Mouse (Mus musculus): ENCODE results near the gene Wfdc16.
"Not testable (repeated sequence)": the region's sequence is repeated elsewhere in the genome, so short reads cannot be mapped to it uniquely, and the experiment has no call there.

Wfdc16 gene

DNA sequence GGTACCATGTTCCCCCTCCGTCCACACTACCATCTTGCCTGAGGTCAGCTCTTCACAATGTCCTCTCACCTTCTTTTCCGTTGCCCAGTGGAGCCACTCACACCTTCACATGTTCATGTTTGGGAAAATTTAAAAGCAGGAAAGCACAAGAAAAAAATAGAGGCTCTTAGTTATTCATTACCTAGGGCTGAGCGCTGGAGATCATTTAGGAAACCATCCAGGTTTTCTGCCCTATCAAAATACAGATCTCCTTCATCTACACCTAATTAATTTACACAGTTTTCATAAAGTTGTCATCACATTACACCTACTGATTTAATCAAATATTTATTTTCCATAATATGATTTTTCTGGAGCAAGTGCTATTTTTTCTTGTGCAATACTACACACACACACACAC lies at the start of gene Wfdc16:
Gene Wfdc16, minus strand, starts transcription at position 101 of the 400 bp plus-strand sequence.
- DNase-seq (ENCODE audit: low read depth), result no peak

- no peak for DNase-seq (ENCODE audit: low read depth)
Measured at GRCm38 (mm10) chr2:164684807-164685206, 46.2 kb upstream of the Wfdc16 start, which contains the start of gene Wfdc13. Wfdc13 (plus strand) TSS chr2:164685107.

GRCm38 (mm10) chr2:164679906-164680305 lies 41.3 kb upstream of the Wfdc16 start:
- peak; percentile 4 for DNase-seq (ENCODE audit: low read depth)

GRCm38 (mm10) chr2:164678848-164679625 lies 40.4 kb upstream of the Wfdc16 start:
- DNase-seq (ENCODE audit: low read depth), result peak; percentile 64

GRCm38 (mm10) chr2:164676916-164677685 lies 38.5 kb upstream of the Wfdc16 start:
- DNase-seq (ENCODE audit: low read depth), result no peak

GRCm38 (mm10) chr2:164676103-164676502 lies 37.5 kb upstream of the Wfdc16 start:
- peak; percentile 6 for DNase-seq (ENCODE audit: low read depth)

GRCm38 (mm10) chr2:164673987-164674386 lies 35.4 kb upstream of the Wfdc16 start, which contains the start of gene Wfdc11:
Wfdc11 (minus strand) TSS chr2:164674087.
- no peak for DNase-seq (ENCODE audit: low read depth)

DNA sequence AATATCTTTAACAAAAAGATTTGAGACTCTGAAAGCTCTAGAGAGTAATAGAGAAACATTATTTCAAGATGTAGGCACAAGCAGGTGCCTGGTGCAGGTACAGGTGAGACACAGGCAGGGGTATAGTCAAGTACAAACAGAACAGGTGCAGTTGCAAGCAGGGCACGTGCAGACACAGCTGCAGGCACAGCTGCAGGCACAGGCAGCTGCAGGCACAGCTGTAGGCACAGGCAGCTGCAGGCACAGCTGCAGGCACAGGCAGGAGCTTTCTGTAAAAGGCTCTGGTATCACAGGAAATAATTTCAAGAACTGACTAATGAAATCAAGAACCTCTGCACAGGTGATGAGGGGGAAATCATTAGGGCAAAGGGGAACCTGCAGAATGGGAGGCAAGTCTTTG lies 32.3 kb upstream of the Wfdc16 start:
- no peak for DNase-seq (ENCODE audit: low read depth)

- DNase-seq (ENCODE audit: low read depth), result no peak
Measured at GRCm38 (mm10) chr2:164670261-164670660, 31.7 kb upstream of the Wfdc16 start.

DNA sequence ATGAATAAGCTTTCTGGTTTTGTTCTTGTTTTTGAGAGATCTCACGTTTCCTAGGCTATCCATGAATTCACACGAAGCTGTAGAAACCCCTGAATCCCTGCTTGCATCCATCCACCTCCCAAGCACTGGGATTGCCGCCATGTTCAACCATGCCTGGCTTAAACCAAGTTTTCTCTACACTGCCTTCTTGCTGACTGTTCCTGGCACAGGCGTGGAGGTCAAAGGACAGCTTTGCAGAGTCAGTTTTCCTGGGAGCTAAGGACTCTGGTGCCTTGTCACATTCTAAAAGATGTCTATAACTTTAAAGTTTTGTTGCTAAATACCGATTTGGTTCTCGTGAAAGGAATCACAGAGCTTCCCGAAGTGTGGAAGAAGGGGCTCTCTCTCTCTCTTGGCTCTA lies 26.3 kb upstream of the Wfdc16 start:
- no peak for DNase-seq (ENCODE audit: low read depth)

DNA sequence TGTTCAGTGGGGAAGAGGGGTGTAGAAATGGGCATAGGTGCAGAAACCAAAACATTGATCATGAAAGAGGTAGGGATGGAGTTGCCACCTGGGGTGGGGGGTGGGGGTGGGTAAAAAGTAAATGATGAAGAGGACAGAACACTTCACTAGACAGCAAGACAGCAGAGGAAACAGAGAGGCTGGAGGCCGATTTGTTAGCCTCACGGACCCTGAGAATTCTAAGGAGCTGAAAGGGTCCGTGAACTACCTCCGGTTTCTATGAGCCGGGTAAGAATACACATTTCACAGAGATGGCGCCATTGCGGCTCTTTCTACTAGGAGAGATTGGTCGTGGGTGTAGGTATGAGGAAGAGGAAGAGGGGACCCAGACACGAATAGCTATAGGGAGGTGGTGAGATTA lies 17.9 kb upstream of the Wfdc16 start, which contains the start of gene Wfdc9:
Gene Wfdc9, minus strand, starts transcription at position 101 of the 400 bp plus-strand sequence.
- DNase-seq (ENCODE audit: low read depth), result no peak

- DNase-seq (ENCODE audit: low read depth), result peak; percentile 29
Measured at GRCm38 (mm10) chr2:164655858-164656257, 17.3 kb upstream of the Wfdc16 start, which contains the start of gene Wfdc10. Wfdc10 (plus strand) TSS chr2:164656046.

DNA sequence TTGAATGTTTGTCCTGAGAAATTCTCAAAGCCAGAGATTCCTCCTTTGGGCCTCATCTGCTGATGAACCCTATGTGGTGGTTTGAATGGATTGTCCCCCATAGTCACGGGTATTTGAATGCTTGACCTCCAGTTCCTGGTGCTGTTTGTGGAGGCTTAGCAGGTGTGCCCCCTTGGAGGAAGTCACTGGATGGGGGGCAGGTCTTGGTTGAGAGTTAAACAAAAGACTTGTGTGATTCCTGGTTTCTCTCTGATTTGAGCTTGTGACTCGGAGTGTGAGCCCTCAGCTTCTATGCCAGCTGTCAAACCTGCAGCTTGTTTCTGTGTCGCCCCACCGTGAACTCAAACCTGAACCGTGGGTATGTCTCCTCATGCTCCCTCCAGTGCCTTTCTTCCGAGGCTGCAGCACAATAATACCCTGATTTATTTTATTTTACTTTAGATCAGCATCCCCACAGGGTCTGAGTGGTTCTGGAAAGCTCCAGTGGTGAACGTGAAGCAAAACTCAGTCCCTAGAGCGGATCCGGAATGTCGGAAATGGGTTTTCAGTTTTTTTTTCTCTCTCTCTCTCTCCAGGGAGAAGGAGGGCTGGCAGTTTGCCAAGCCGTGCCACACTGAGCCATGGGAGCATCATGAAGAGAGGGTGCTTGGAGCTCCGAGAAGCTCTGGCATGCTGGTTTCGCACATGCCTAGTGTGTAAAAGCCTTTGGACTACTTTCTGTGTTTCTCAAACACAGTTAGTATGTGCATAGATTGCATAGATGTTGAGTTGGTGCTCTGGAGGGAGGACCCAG lies 3.5 kb upstream of the Wfdc16 start:
- DNase-seq (ENCODE audit: low read depth), result no peak

DNA sequence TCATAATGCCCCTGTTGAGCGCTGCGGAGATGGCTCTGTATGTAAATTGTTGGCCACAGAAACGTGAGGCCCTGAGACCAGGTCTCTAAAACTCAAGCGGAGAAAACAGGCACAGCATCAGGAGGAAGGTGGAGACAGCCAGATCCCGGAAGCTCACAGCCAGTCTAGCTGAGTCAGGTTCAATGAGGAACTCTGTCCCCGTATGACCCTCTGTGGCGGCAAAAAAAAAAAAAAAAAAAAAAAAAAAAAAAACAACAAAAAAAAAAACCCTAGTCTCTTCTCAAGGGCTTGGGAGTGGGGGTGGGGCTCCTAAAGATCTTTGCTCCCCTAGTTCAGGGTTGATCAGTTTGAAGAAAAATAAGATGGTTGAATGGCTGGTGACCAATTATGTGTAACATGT lies 2.5 kb upstream of the Wfdc16 start:
- DNase-seq (ENCODE audit: low read depth), result no peak

- DNase-seq (ENCODE audit: low read depth), result peak; percentile 31
Measured at GRCm38 (mm10) chr2:164635266-164635665, 3.3 kb downstream of the Wfdc16 start.

- DNase-seq (ENCODE audit: low read depth), result no peak
Measured at GRCm38 (mm10) chr2:164621775-164622174, 16.8 kb downstream of the Wfdc16 start.

DNA sequence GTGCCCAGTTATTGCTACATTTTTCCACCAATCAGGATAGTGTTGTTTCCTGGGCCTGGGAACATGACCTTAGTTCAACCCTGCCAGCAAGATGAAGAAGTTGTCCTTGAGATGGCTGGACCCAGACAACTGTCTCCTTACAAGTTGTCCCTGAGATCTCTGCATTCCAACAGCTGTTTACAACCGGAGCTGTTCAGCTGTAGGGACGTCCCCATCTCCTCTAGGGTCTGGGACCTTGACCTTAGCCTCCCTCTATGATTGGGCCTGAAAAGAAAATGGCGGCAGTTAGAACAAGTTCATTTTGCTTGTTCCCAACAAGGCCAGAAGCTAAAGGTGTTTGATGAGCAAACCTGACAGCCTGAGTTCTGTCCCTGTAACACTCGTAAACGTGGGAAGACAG lies 19.5 kb downstream of the Wfdc16 start:
- DNase-seq (ENCODE audit: low read depth), result no peak

DNA sequence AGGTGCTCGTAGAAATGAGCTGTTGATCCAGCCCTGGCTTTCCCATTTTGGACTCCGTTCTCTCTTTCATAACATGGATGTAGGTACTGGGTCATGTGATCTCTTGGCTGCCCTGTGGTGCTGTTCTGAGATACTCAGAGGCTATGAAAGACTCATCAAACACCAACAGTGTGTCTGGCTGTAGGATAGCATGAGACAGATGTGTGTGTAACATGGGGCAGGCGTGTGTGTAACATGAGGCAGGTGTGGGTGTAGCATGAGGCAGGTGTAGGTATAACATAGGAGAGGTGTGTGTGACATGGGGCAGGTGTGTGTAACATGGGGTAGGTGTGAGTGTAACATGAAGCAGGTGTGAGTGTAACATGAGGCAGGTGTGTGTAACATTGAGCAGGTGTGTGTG lies 23.2 kb downstream of the Wfdc16 start:
- DNase-seq (ENCODE audit: low read depth), result no peak

DNA sequence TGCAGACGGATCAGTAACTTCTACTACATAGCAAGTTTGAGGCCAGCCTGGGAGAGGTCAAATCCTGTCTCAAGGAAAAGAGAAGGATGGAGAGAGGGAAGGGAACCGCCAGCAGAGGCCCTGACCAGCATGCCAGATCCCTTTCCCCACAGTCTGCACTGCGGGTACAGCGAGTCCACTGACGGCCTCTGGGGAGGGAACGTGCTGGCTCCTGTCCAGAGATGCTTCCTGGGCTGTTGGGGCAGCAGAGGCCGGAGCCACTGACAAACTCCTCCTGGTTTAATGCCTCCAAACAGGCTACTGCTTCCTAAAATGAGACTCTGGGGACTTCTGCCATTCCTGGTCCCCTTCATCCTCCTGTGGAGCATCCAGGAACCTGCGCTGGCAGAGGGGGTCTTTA lies 25.1 kb downstream of the Wfdc16 start, which contains the start of the genes Wfdc6b and Wfdc8:
Gene Wfdc6b, plus strand, starts transcription at position 52 of the 400 bp plus-strand sequence.
Gene Wfdc8, minus strand, starts transcription at position 156 of the 400 bp plus-strand sequence.
- not testable (repeated sequence) for DNase-seq (ENCODE audit: low read depth)

DNA sequence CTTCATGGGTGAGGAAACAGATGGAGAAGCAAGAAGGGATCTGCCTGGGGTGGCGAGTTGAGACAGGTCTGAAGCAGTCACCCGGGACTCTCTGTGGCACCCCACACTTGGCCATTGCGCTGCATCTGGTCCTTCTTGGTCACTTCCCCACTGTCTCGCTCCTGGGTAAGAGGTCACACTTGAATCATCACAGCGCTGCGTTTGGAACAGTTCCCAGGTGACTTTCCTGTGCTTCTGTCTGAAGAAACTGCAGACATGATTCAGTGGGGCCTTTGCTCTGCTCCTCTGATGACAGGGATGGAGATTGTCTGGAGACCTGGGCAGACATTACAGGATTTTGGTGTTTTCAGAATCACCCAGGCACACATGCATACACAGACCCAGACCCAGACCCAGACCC lies 29.8 kb downstream of the Wfdc16 start:
- DNase-seq (ENCODE audit: low read depth), result no peak

DNA sequence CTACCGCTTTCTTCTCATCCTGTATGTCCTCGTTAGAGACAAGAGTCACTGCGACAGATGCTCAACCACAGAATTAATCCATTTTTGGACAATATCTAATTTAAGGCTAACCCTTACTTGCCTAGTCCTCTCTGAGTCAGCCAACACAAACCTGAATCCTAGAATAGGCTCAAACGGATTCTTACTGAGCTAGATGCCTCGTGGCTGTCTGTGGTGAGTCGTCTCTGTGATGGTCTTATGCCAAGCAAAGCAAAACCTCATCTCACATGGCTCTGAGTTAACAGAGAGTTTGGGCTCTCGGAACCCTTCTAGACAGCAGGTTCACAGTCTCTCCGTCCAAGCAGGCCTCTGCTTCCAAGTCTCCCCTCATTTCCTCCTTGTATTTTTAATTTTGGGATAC lies 34.2 kb downstream of the Wfdc16 start:
- DNase-seq (ENCODE audit: low read depth), result no peak

- peak; percentile 7 for DNase-seq (ENCODE audit: low read depth)
Measured at GRCm38 (mm10) chr2:164603482-164603881, 35.1 kb downstream of the Wfdc16 start.

Measured in induced T-regulatory cell, adult 2 months (primary cell).